In genomic region chr7:24529580-24529979, GRCm38 (mm10) we compare ENCODE assay signal across 8 mouse cellular contexts. TPM values are rescaled to one million over a fixed set of nuclear protein-coding genes. Genes with fewer than 3 reads are reported as not detected.
DNase-seq lines count a peak whose midpoint lies in the region; ATAC-seq and TF ChIP-seq lines count a peak whose summit lies in the region.

No protein-coding gene starts in this region.

- TF ChIP-seq POLR2A in spleen, adult 2 months (IDR thresholded peaks at IDR 0.05; ENCODE audit: low read depth, low read length), result no peak

- TF ChIP-seq CTCF in spleen, adult 2 months (IDR thresholded peaks at IDR 0.05; ENCODE audit: extremely low read depth, insufficient read depth, insufficient read length, insufficient replicate concordance), result no peak

- no peaks in the 10 kb centered on the region for H3K27me3 ChIP-seq in spleen, adult 2 months (ENCODE audit: control insufficient read depth, insufficient read depth, low read length)
- H3K27me3 ChIP-seq in limb, embryonic 10.5 days (ENCODE audit: low read depth, poor library complexity, severe bottlenecking), result peaks cover 27% of the 10 kb centered on the region
- no peaks in the 10 kb centered on the region for H3K27me3 ChIP-seq in stomach, embryonic 14.5 days (ENCODE audit: control insufficient read depth, insufficient read depth, low read length)

- H3K27ac ChIP-seq in spleen, adult 2 months (ENCODE audit: insufficient read depth, low read length), result no peak overlapping the region
- H3K27ac ChIP-seq in limb, embryonic 10.5 days, result peak overlapping the region; percentile 92; the same call in 1 of the 2 replicates
- peak overlapping the region; percentile 81; the same call in 1 of the 2 replicates for H3K27ac ChIP-seq in stomach, embryonic 14.5 days (ENCODE audit: low read length)

- peak overlapping the region; percentile 85 for H3K9ac ChIP-seq in stomach, embryonic 14.5 days (replicated peaks; ENCODE audit: low read depth, low read length)

- peak; percentile 75 for DNase-seq in cerebellum, adult 9-10 months
- no peak for DNase-seq in cerebellum, adult 8-10 months
- DNase-seq in spleen, adult 2 months (ENCODE audit: low read depth in 1 of 2, low spot score in 2 of 2), result no peak
- no peak for DNase-seq in spleen, adult 18-20 months
- no peak for DNase-seq in limb, embryonic 10.5 days (ENCODE audit: low spot score)
- no peak for DNase-seq in spleen, postnatal 36 days (ENCODE audit: low spot score in 2 of 2)
- no peak for DNase-seq in spleen, postnatal 4 days (ENCODE audit: low spot score in 2 of 2)

- H3K4me2 ChIP-seq in stomach, embryonic 14.5 days (replicated peaks; ENCODE audit: low read depth, low read length), result peak overlapping the region; percentile 96

- no peaks in the 10 kb centered on the region for H3K4me1 ChIP-seq in spleen, adult 2 months (ENCODE audit: control insufficient read depth, insufficient read depth, insufficient read length)
- H3K4me1 ChIP-seq in limb, embryonic 10.5 days, result peaks cover 39% of the 10 kb centered on the region
- H3K4me1 ChIP-seq in stomach, embryonic 14.5 days (ENCODE audit: control insufficient read depth, insufficient read depth, low read length), result peaks cover 12% of the 10 kb centered on the region; the same call in 1 of the 2 replicates

- WGBS in spleen, adult 2 months, result 48% methylated on average over 11 of the region's 11 CpGs
- WGBS in limb, embryonic 10.5 days, result 62% methylated on average over 11 of the region's 11 CpGs
- WGBS in stomach, embryonic 14.5 days, result 52% methylated on average over 11 of the region's 11 CpGs

- no peaks in the 10 kb centered on the region for H3K9me3 ChIP-seq in limb, embryonic 10.5 days (replicated peaks)
- H3K9me3 ChIP-seq in stomach, embryonic 14.5 days (ENCODE audit: control insufficient read depth, low read depth, low read length), result no peaks in the 10 kb centered on the region

- ATAC-seq in stomach, embryonic 14.5 days (ENCODE audit: insufficient number of reproducible peaks, insufficient read depth, low FRiP score, low read depth), result no peak

- H3K36me3 ChIP-seq in spleen, adult 2 months (ENCODE audit: control insufficient read depth, insufficient read depth, low read length), result peaks cover 14% of the 10 kb centered on the region
- H3K36me3 ChIP-seq in limb, embryonic 10.5 days, result peaks cover 21% of the 10 kb centered on the region
- H3K36me3 ChIP-seq in stomach, embryonic 14.5 days (ENCODE audit: control insufficient read depth, insufficient read depth, low read length), result peaks cover 13% of the 10 kb centered on the region; the same call in 1 of the 2 replicates

- peak overlapping the region; percentile 72; the same call in 1 of the 2 replicates for H3K4me3 ChIP-seq in spleen, adult 2 months (ENCODE audit: extremely low read depth, insufficient read depth, insufficient read length)
- H3K4me3 ChIP-seq in limb, embryonic 10.5 days, result peak overlapping the region; percentile 64
- H3K4me3 ChIP-seq in stomach, embryonic 14.5 days (ENCODE audit: low read depth, low read length), result peak overlapping the region; percentile 63

RNA-seq across cellular contexts. Expression of gene Irgq, which starts 0.9 kb away (rescaled TPM):
- 11.2 and 13.1 TPM in 2 replicates for polyA plus RNA-seq in spleen, adult 2 months (2012; rRNA removed)
- 6.5 and 8.4 TPM in 2 replicates for polyA plus RNA-seq in limb, embryonic 10.5 days (2016; fragmentation: Nextera tagmentation; extraction: Ambion mirVana)
- 8.9 and 9.0 TPM in 2 replicates for polyA plus RNA-seq in stomach, embryonic 14.5 days (2014; fragmentation: Nextera tagmentation; extraction: Ambion mirVana)

RNA-seq across cellular contexts. Expression of gene Pinlyp, which starts 16.3 kb away (rescaled TPM):
- polyA plus RNA-seq in spleen, adult 2 months (2012; rRNA removed), result 0.23 and 0.36 TPM in 2 replicates
- not detected in 2 replicates for polyA plus RNA-seq in limb, embryonic 10.5 days (2016; fragmentation: Nextera tagmentation; extraction: Ambion mirVana)
- polyA plus RNA-seq in stomach, embryonic 14.5 days (2014; fragmentation: Nextera tagmentation; extraction: Ambion mirVana), result 0.73 and 1.3 TPM in 2 replicates

RNA-seq across cellular contexts. Expression of gene Xrcc1, which starts 16.5 kb away (rescaled TPM):
- polyA plus RNA-seq in spleen, adult 2 months (2012; rRNA removed), result 52.3 and 56.2 TPM in 2 replicates
- polyA plus RNA-seq in limb, embryonic 10.5 days (2016; fragmentation: Nextera tagmentation; extraction: Ambion mirVana), result 163 and 182 TPM in 2 replicates
- 93.0 and 110 TPM in 2 replicates for polyA plus RNA-seq in stomach, embryonic 14.5 days (2014; fragmentation: Nextera tagmentation; extraction: Ambion mirVana)

RNA-seq across cellular contexts. Expression of gene AC161166.1, which starts 17.3 kb away (rescaled TPM):
- not detected in 2 replicates for polyA plus RNA-seq in spleen, adult 2 months (2012; rRNA removed)
- 1.0 and 1.4 TPM in 2 replicates for polyA plus RNA-seq in limb, embryonic 10.5 days (2016; fragmentation: Nextera tagmentation; extraction: Ambion mirVana)
- polyA plus RNA-seq in stomach, embryonic 14.5 days (2014; fragmentation: Nextera tagmentation; extraction: Ambion mirVana), result 0.21 and 0.29 TPM in 2 replicates

RNA-seq across cellular contexts. Expression of gene Zfp428, which starts 22.8 kb away (rescaled TPM):
- 4.0 and 5.9 TPM in 2 replicates for polyA plus RNA-seq in spleen, adult 2 months (2012; rRNA removed)
- polyA plus RNA-seq in limb, embryonic 10.5 days (2016; fragmentation: Nextera tagmentation; extraction: Ambion mirVana), result 107 and 130 TPM in 2 replicates
- 28.5 and 30.9 TPM in 2 replicates for polyA plus RNA-seq in stomach, embryonic 14.5 days (2014; fragmentation: Nextera tagmentation; extraction: Ambion mirVana)
